In genomic region chr5:75149880-75150279, GRCm38 (mm10) we compare ENCODE assay signal across 9 mouse cellular contexts. TPM values are rescaled to one million over a fixed set of nuclear protein-coding genes. Genes with fewer than 3 reads are reported as not detected.
A peak's percentile ranks its signal among the peaks of the same experiment; 100 is the strongest.
DNase-seq lines count a peak whose midpoint lies in the region; ATAC-seq and TF ChIP-seq lines count a peak whose summit lies in the region.
"Had no signal": no experiment of that assay in that cellular context is flagged by ENCODE, and none has a peak within 500 bp of the region (broad histone marks: within the 10 kb centered on the region; RNA-seq: fewer than 3 reads in every experiment).

No protein-coding gene starts in this region.

- peak overlapping the region; percentile 1; the same call in 1 of the 2 replicates for H3K4me3 ChIP-seq in hindbrain, postnatal 0 days (ENCODE audit: low read length)
- no peak overlapping the region for H3K4me3 ChIP-seq in midbrain, embryonic 14.5 days (replicated peaks; ENCODE audit: low read depth, low read length)

- 1% methylated on average over 11 of the region's 11 CpGs for WGBS in hindbrain, postnatal 0 days
- WGBS in midbrain, embryonic 14.5 days, result 1% methylated on average over 11 of the region's 11 CpGs

- peak; percentile 62 for DNase-seq in lung, postnatal 10 days
- no peak for DNase-seq in lung, postnatal 36 days
- DNase-seq in forelimb bud, embryonic 11.5 days (ENCODE audit: low read depth, low spot score), result peak; percentile 76
- DNase-seq in hindbrain, postnatal 0 days (ENCODE audit: low spot score), result no peak
- peak; percentile 43 for DNase-seq in midbrain, embryonic 14.5 days
- no peak for DNase-seq in left cerebral cortex, adult 8-10 months (ENCODE audit: low spot score in 2 of 2)
- DNase-seq in adrenal gland, adult 2 months, result no peak

- no peak for ATAC-seq in hindbrain, postnatal 0 days
- ATAC-seq in midbrain, embryonic 14.5 days (ENCODE audit: low FRiP score, low TSS enrichment), result no peak
- no peak for ATAC-seq in cerebellum, adult (ENCODE audit: insufficient number of reproducible peaks, low FRiP score, low TSS enrichment)
- ATAC-seq: Patski had no signal

- peaks cover 56% of the 10 kb centered on the region for H3K27me3 ChIP-seq in hindbrain, postnatal 0 days (ENCODE audit: insufficient read depth, low read length)
- H3K27me3 ChIP-seq in midbrain, embryonic 14.5 days (ENCODE audit: control insufficient read depth, insufficient read depth, low read length), result peaks cover 84% of the 10 kb centered on the region

- no peak overlapping the region for H3K9ac ChIP-seq in hindbrain, postnatal 0 days (replicated peaks; ENCODE audit: low read length)
- H3K9ac ChIP-seq in midbrain, embryonic 14.5 days (replicated peaks; ENCODE audit: low read length), result no peak overlapping the region

- no peak overlapping the region for H3K27ac ChIP-seq in hindbrain, postnatal 0 days
- no peak overlapping the region for H3K27ac ChIP-seq in midbrain, embryonic 14.5 days (replicated peaks; ENCODE audit: low read depth, low read length)

- TF ChIP-seq CTCF in hindbrain, postnatal 0 days (IDR thresholded peaks at IDR 0.05; ENCODE audit: low read depth), result no peak

- H3K9me3 ChIP-seq in hindbrain, postnatal 0 days (ENCODE audit: low read length), result no peaks in the 10 kb centered on the region
- no peaks in the 10 kb centered on the region for H3K9me3 ChIP-seq in midbrain, embryonic 14.5 days (ENCODE audit: control insufficient read depth, low read length)

- H3K4me2 ChIP-seq in hindbrain, postnatal 0 days (ENCODE audit: low read depth, low read length), result peak overlapping the region; percentile 37; the same call in 1 of the 2 replicates
- H3K4me2 ChIP-seq in midbrain, embryonic 14.5 days (ENCODE audit: low read length), result no peak overlapping the region

- no peaks in the 10 kb centered on the region for H3K36me3 ChIP-seq in hindbrain, postnatal 0 days (ENCODE audit: insufficient read depth, low read length)
- H3K36me3 ChIP-seq in midbrain, embryonic 14.5 days (ENCODE audit: control insufficient read depth, insufficient read depth, low read length), result no peaks in the 10 kb centered on the region

- H3K4me1 ChIP-seq in hindbrain, postnatal 0 days (ENCODE audit: insufficient read depth, low read length), result peaks cover 2% of the 10 kb centered on the region
- H3K4me1 ChIP-seq in midbrain, embryonic 14.5 days (ENCODE audit: control insufficient read depth, insufficient read depth, low read length), result 0 out of 2 replicates have a peak, but pooled peaks cover 4% of the 10 kb centered on the region

RNA-seq across cellular contexts. Expression of gene Pdgfra, which starts 2.2 kb away (rescaled TPM):
- total RNA-seq in hindbrain, postnatal 0 days (2014; rRNA removed), result 60.2 and 63.0 TPM in 2 replicates
- polyA plus RNA-seq in hindbrain, postnatal 0 days (2015; fragmentation: Nextera tagmentation; extraction: Ambion mirVana), result 21.9 and 25.7 TPM in 2 replicates
- 3.6 and 9.4 TPM in 2 replicates for polyA plus RNA-seq in midbrain, embryonic 14.5 days (2014; fragmentation: Nextera tagmentation; extraction: Ambion mirVana)
- total RNA-seq in left cerebral cortex, adult 8-10 months (2022), result 10 to 100 TPM; 36.1 to 41.1 (median 40.3) TPM
- total RNA-seq in adrenal gland, adult 2 months (2021), result 10 to 100 TPM; 30.2 to 41.5 TPM
- 4.5 and 5.0 TPM in 2 replicates for polyA plus RNA-seq in adrenal gland, adult 2 months (2012; rRNA removed)

Comparison
In these comparisons a context has a peak if more than half of its experiments do, and no peak if none do; other contexts are left out.
1. DNase-seq: peak in lung, postnatal 10 days (single experiment), forelimb bud, embryonic 11.5 days (single experiment) and midbrain, embryonic 14.5 days (single experiment); none in lung, postnatal 36 days (single experiment), hindbrain, postnatal 0 days (single experiment), left cerebral cortex, adult 8-10 months (0 of 2) and adrenal gland, adult 2 months (single experiment).